Mouse (Mus musculus) spleen, adult 2 months (tissue): ENCODE data around the gene Nes.
A peak's percentile ranks its signal among the peaks of the same experiment; 100 is the strongest.

Experiments used
- CTCF ChIP-seq: fragments of 200-500 bp; IDR thresholded peaks from 2 replicates; pipeline ENCODE4 v1.5.1; 2011; ENCODE audit warnings: mild to moderate bottlenecking, inconsistent platforms; ENCODE audit not compliant: insufficient read depth, insufficient read length, insufficient replicate concordance; ENCODE audit errors: extremely low read depth
- POLR2A ChIP-seq: fragments of 200-500 bp; IDR thresholded peaks from 2 replicates; pipeline ENCODE4 v1.6.1; 2011; ENCODE audit warnings: low read depth, low read length, inconsistent platforms

DNA sequence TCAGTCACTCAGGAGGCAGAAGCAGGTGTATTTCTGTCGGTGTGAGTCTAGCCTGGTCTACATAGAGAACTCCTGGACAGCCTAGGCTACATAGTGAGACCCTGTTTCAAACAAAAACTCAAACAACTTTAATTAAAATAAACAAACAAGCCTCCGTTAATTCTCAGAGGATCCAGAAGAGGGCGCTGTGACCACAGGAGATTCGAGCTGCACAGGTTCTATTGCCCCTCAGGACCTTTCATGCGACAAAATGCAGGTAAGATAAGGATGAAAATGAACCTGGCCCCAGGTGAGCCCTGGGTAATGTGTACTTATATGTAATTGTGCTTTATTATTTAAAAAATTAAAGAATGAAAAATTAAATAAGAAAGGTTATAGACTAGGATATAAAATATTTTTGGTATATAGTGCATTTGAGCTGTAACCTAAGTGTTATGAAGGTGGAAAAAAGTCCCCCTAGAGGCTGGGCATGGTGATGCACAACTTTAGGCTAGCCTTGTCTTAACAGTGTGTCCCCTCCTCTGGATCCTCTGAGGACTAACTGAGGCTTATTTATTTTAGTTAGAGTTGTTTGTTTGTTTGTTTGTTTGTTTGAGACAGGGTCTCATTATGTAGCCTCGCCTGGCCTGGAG lies 39.9 kb downstream of the Nes start:
- peak; percentile 26; the same call in 1 of the 2 replicates for TF ChIP-seq CTCF
- no peak for TF ChIP-seq POLR2A
